Mouse (Mus musculus) limb, embryonic 13.5 days (tissue): Measurements from ENCODE around the gene Medag. TPM values are rescaled to one million over a fixed set of nuclear protein-coding genes. Genes with fewer than 3 reads are reported as not detected.

Experiments
- ATAC-seq: fragments of 200-750 bp; cut with Nextera tagmentation; 2 replicates; pipeline ENCODE4 v1.8.0; 2017; ENCODE audit warnings: low read depth, moderate number of reproducible peaks, moderate TSS enrichment; ENCODE audit not compliant: low FRiP score
- H3K27ac ChIP-seq: fragments of 300-500 bp; sonication (generic); 2 replicates; pipeline ENCODE4 v1.5.1; 2015; ENCODE audit warnings: inconsistent platforms, mild to moderate bottlenecking, moderate library complexity
- H3K27me3 ChIP-seq: fragments of 300-500 bp; sonication (generic); 2 replicates; pipeline ENCODE4 v1.6.1; 2015; ENCODE audit warnings: mild to moderate bottlenecking, inconsistent platforms
- H3K36me3 ChIP-seq: fragments of 300-500 bp; sonication (generic); 2 replicates; pipeline ENCODE4 v1.6.1; 2015; ENCODE audit warnings: inconsistent platforms, mild to moderate bottlenecking, moderate library complexity
- H3K4me1 ChIP-seq: fragments of 300-500 bp; sonication (generic); 2 replicates; pipeline ENCODE4 v1.6.1; 2015; ENCODE audit warnings: inconsistent platforms
- H3K4me2 ChIP-seq: fragments of 300-500 bp; sonication (generic); replicated peaks from 2 replicates; pipeline ENCODE4 v1.6.1; 2015; ENCODE audit warnings: inconsistent platforms, mild to moderate bottlenecking, moderate library complexity
- H3K4me3 ChIP-seq: fragments of 300-500 bp; sonication (generic); 2 replicates; pipeline ENCODE4 v1.5.1; 2015; ENCODE audit warnings: moderate library complexity, mild to moderate bottlenecking, inconsistent platforms
- H3K9ac ChIP-seq: fragments of 300-500 bp; sonication (generic); 2 replicates; pipeline ENCODE4 v1.6.1; 2015; ENCODE audit warnings: mild to moderate bottlenecking, inconsistent platforms
- H3K9me3 ChIP-seq: fragments of 300-500 bp; sonication (generic); 2 replicates; pipeline ENCODE4 v1.6.1; 2016; ENCODE audit warnings: inconsistent platforms
- WGBS: fragments of 180-500 bp; shearing (Covaris S2); methylation state at CpG from one replicate; pipeline ENCODE4 v1.1.7; 2015; 5-methylcytosine and 5-hydroxymethylcytosine counted together
- polyA plus RNA-seq: library from polyadenylated mRNA; unstranded; fragments of >200 nt; fragmentation: Nextera tagmentation; extraction: Ambion mirVana; gene quantifications from 2 replicates; pipeline ENCODE4 v1.2.1, GENCODE M21; 2015

Gene Medag
- polyA plus RNA-seq, 1 experiment from 2014 or later, result 1.5 TPM

DNA sequence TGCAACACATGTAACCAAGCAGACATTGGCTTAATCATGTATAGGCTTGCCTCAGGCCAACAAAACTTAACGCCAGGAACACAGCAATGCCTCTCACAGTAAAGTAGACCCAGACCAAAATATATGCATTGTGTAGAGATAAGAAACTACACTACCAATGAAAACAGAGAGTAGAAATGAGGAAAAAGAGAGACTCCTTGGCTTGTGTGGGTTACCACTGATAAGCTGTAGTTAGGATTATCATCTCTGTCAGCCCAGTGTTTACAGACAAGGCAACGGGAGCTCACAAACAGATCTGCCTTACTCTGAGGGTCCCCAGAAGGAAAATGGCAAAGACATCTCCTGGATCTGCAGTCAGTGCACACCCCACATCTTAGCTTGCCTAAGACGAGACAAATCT is 25.0 kb downstream of the Medag start:
- ATAC-seq, result no peak
- no peaks in the 10 kb centered on the region for H3K9me3 ChIP-seq
- H3K27ac ChIP-seq, result no peak overlapping the region
- 71% methylated on average over 3 of the region's 3 CpGs for WGBS
- no peaks in the 10 kb centered on the region for H3K27me3 ChIP-seq
- H3K36me3 ChIP-seq, result no peaks in the 10 kb centered on the region
- H3K9ac ChIP-seq, result no peak overlapping the region
- H3K4me2 ChIP-seq, result no peak overlapping the region
- H3K4me1 ChIP-seq, result peaks cover 29% of the 10 kb centered on the region
- no peak overlapping the region for H3K4me3 ChIP-seq

DNA sequence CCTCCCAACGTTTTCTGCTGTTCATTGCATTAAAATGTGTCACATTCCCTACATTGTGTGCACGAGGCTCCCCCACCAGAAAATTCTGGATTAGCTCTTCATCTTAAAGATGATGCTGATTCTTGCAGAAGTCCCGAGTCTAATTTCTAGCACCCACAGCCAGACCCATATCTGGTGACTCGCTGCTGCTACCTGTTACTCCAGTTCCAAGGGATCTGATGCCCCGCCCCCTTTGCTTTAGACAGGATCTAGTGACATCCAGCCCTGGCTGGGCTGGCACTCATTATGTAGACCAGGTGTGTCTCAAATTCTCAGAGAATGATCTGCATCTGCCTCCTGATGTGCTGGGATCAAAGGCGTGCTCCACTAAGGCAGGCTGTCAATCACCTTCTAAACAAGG is 25.6 kb downstream of the Medag start:
- Histone ChIP-seq H3K27me3 (no peaks in the 10 kb centered on the region), H3K4me1 (peaks cover 35% of the 10 kb centered on the region), H3K4me3 (no peak overlapping the region), H3K27ac (no peak overlapping the region), H3K36me3 (no peaks in the 10 kb centered on the region), H3K9me3 (no peaks in the 10 kb centered on the region), H3K9ac (no peak overlapping the region), H3K4me2 (no peak overlapping the region)
- 65% methylated on average over 6 of the region's 6 CpGs for WGBS
- no peak for ATAC-seq

DNA sequence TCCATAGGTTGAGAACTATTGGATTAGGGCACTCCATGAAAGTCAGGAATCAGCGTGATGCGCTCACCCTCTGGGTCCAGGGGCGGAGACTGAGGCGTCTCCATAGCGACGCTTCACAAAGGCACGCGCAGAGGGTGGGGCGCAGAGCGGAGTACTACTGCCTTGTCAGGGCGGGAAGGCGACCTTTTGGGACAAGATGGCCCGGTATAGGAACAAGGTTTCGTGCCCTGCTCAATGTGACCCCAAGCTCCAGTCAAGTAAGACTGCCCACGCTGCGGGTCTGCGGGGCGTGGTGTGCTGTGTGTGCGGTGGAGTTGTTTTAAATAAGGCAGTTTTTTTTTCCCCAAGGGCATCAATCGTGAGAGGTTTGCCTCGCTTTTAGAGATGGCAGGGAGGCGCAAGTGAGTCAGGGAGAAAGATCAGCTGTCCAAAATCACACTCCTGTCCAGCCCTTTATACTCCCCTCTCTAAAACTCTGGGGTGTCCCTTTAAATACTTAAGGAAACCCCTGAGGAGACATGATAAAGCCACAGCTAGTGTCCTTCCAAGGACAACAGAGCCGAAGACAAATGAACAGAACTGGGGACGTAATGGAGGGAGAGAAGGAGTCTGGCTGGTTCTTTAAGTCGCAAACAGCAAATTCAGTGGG is 28.1 kb downstream of the Medag start, which contains the start of gene Tex26:
Gene Tex26, plus strand, starts transcription at position 130 of the 649 bp plus-strand sequence.
- under 1% methylated on average over 25 of the region's 25 CpGs for WGBS
- peak; percentile 75 for ATAC-seq
- Histone ChIP-seq H3K9ac (peak within 1 kb of the TSS; percentile 62), H3K27me3 (no peaks in the 10 kb centered on the region), H3K4me2 (peak within 1 kb of the TSS; percentile 93), H3K4me1 (peaks cover 39% of the 10 kb centered on the region), H3K4me3 (peak within 1 kb of the TSS; percentile 51), H3K27ac (peak within 1 kb of the TSS; percentile 72), H3K9me3 (no peaks in the 10 kb centered on the region), H3K36me3 (no peaks in the 10 kb centered on the region)

DNA sequence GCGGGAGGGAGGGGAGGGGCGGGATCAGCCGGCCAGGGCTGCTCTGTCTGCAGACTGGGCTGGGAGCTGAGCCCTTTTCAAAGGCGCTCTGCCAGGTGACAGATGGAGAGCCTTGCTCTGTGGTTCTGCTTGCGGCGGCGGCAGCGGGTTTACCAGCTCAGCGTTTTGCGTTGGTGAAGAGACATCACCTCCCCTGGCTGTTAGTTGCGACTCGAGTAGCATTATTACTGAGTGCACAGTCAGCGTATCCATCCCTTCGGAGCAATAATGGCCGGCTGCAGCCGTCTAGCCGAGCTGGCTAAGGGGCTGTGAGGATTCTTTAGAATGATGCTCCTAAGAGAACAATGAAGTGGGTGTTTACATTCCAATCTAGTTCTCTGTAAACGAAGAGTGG is 28.6 kb downstream of the Medag start:
- peak; percentile 79 for ATAC-seq
- Histone ChIP-seq H3K4me2 (peak overlapping the region; percentile 93), H3K36me3 (no peaks in the 10 kb centered on the region), H3K27me3 (no peaks in the 10 kb centered on the region), H3K4me3 (peak overlapping the region; percentile 51), H3K9me3 (no peaks in the 10 kb centered on the region), H3K9ac (peak overlapping the region; percentile 62), H3K4me1 (peaks cover 43% of the 10 kb centered on the region), H3K27ac (peak overlapping the region; percentile 72)
- WGBS, result under 1% methylated on average over 17 of the region's 18 CpGs

DNA sequence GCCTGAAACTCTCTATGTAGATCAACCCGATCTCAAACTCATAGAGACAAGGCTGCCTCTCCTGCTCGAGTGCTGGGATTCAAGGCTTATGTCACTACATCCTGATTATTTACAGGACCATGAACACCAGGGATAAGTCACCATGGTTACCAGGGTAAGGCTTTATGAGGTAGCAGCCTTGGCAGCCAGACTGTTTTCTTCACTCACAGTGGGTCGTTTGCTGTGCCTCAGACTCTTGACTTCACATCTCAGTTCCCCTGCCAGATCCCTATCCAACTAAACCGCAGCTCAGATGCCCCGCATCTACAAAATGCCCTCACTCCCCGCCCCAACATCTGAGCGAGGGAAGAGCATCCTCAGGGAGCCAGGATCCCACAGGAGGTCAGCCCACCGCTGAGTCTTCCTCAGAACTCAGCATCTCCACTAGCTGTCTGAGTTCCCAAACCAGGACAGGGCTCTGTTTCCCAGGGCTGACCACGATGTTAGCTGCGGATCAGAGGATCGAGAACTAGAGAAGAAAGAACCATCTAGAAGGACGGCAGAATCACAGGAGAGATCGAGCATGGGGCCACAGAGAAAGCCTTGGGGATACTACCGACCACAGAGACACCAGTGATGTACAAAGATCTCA is 30.2 kb downstream of the Medag start:
- H3K9me3 ChIP-seq, result no peaks in the 10 kb centered on the region
- no peak overlapping the region for H3K9ac ChIP-seq
- ATAC-seq, result peak; percentile 20; the same call in 1 of the 2 replicates
- no peak overlapping the region for H3K27ac ChIP-seq
- no peak overlapping the region for H3K4me2 ChIP-seq
- WGBS, result 52% methylated on average over 14 of the region's 14 CpGs
- H3K4me1 ChIP-seq, result peaks cover 43% of the 10 kb centered on the region
- H3K4me3 ChIP-seq, result no peak overlapping the region
- H3K36me3 ChIP-seq, result no peaks in the 10 kb centered on the region
- no peaks in the 10 kb centered on the region for H3K27me3 ChIP-seq

DNA sequence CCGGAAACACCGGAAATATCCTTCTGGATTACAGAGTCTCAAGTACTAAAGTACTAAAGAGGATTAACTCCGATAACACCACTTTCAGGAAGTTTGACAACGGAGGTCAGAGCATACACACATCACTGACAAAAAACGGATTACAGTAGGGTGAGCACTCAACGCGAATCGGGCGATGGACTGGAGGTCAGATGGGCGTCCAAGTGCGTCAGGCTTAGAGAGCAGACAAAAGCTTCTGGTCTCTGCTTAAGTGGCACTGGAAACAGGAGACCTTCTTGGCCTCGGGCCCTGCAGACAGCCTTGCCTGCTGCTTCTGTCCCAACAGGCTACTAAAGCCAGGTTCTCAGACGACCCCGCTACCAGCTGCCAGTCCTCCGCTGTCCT is 30.7 kb downstream of the Medag start:
- no peak overlapping the region for H3K27ac ChIP-seq
- H3K4me1 ChIP-seq, result peaks cover 43% of the 10 kb centered on the region
- H3K9ac ChIP-seq, result no peak overlapping the region
- H3K36me3 ChIP-seq, result no peaks in the 10 kb centered on the region
- no peaks in the 10 kb centered on the region for H3K9me3 ChIP-seq
- H3K27me3 ChIP-seq, result no peaks in the 10 kb centered on the region
- no peak for ATAC-seq
- WGBS, result 77% methylated on average over 15 of the region's 15 CpGs
- no peak overlapping the region for H3K4me3 ChIP-seq
- no peak overlapping the region for H3K4me2 ChIP-seq

DNA sequence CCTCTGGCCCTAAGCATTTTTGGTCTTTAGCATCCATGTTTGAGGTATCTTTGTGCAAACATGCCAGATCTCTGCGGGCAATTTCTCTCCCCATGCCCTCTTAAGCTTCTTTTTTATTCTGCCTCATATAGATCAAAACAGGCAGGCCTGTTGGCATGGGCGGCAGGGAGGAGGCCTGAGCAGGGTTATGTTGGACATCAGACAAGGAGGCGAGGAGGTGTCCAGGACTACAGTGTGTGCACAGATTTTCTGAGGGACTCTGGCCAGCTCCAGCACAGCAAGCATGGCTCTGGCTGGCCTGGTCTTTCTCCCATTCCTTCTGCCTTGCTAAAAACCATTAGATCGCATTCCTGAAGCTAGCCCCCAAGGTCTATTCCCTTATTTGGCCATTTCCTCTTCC is 32.9 kb downstream of the Medag start:
- Histone ChIP-seq H3K4me2 (no peak overlapping the region), H3K4me3 (no peak overlapping the region), H3K9ac (0 out of 2 replicates have a peak overlapping the region, but pooled peaks have one; percentile 8), H3K27ac (no peak overlapping the region), H3K9me3 (no peaks in the 10 kb centered on the region), H3K27me3 (no peaks in the 10 kb centered on the region), H3K4me1 (peaks cover 39% of the 10 kb centered on the region), H3K36me3 (no peaks in the 10 kb centered on the region)
- no peak for ATAC-seq
- WGBS, result 68% methylated on average over 4 of the region's 4 CpGs

DNA sequence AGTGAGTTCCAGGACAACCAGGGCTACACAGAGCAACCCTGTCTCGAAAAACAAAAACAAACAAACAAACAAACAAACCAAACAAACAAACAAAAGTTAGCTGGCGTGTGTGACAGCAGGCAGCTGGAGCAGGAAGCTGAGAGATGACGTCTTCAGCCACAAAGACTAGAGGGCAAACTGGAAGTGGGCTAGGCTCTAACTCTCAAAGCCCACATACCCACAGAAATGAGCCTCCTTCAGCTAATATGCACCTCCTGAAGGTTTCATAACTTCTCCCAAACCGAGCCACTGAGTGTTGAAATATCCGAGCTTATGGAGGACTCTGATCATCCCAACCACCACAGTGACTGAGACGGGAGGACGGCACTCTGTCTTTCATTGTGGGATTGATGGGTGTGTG is 34.9 kb downstream of the Medag start:
- H3K27me3 ChIP-seq, result no peaks in the 10 kb centered on the region
- no peaks in the 10 kb centered on the region for H3K9me3 ChIP-seq
- 89% methylated on average over 7 of the region's 7 CpGs for WGBS
- H3K9ac ChIP-seq, result no peak overlapping the region
- no peaks in the 10 kb centered on the region for H3K36me3 ChIP-seq
- H3K4me1 ChIP-seq, result peaks cover 26% of the 10 kb centered on the region
- no peak overlapping the region for H3K4me2 ChIP-seq
- no peak overlapping the region for H3K4me3 ChIP-seq
- no peak for ATAC-seq
- H3K27ac ChIP-seq, result no peak overlapping the region

DNA sequence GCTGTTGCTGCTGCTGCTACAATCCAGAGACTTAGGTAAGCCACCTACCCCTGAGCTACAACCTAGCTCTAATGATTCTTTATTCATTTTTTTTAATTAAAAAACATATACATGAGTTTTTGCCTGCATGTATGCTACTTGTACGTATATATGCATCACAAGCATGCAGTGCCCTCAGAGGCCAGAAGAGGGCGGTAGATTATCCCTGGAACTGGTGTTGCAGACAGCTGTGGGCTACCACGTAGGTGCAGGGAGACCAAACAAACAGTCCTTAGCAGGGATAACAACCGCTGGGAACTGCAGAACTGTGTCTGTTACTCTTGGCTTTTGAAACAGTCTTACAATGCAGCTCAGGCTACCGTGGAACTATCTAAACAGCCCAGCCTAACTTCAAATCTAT is 36.2 kb downstream of the Medag start:
- Histone ChIP-seq H3K9me3 (no peaks in the 10 kb centered on the region), H3K9ac (no peak overlapping the region), H3K4me2 (no peak overlapping the region), H3K4me3 (no peak overlapping the region), H3K4me1 (peaks cover 14% of the 10 kb centered on the region; the same call in 1 of the 2 replicates), H3K27ac (no peak overlapping the region), H3K36me3 (no peaks in the 10 kb centered on the region), H3K27me3 (no peaks in the 10 kb centered on the region)
- WGBS, result 84% methylated on average over 5 of the region's 5 CpGs
- no peak for ATAC-seq

DNA sequence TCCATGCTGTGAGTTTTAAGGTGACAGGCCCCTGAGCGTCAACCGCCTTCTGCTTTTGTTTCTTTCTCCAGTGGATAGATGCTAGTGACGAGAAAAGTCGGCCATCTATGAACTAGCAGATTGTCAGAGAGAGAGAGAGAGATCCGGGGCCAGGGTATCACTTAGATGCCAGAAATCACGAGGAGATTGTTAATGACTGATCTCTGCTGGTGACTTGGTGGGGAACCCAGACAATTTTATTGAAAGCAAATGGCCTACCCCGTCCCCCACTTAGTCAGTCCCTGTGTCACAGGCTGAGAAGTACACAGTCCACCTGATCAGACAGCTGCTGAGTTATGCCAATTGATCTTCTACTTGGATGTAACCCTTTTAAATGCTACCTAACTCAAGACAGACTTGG is 37.9 kb downstream of the Medag start:
- H3K36me3 ChIP-seq, result no peaks in the 10 kb centered on the region
- ATAC-seq, result no peak
- H3K4me3 ChIP-seq, result no peak overlapping the region
- H3K9ac ChIP-seq, result no peak overlapping the region
- WGBS, result 56% methylated on average over 7 of the region's 7 CpGs
- H3K27ac ChIP-seq, result no peak overlapping the region
- no peaks in the 10 kb centered on the region for H3K27me3 ChIP-seq
- no peaks in the 10 kb centered on the region for H3K9me3 ChIP-seq
- peaks cover 7% of the 10 kb centered on the region; the same call in 1 of the 2 replicates for H3K4me1 ChIP-seq
- H3K4me2 ChIP-seq, result no peak overlapping the region

DNA sequence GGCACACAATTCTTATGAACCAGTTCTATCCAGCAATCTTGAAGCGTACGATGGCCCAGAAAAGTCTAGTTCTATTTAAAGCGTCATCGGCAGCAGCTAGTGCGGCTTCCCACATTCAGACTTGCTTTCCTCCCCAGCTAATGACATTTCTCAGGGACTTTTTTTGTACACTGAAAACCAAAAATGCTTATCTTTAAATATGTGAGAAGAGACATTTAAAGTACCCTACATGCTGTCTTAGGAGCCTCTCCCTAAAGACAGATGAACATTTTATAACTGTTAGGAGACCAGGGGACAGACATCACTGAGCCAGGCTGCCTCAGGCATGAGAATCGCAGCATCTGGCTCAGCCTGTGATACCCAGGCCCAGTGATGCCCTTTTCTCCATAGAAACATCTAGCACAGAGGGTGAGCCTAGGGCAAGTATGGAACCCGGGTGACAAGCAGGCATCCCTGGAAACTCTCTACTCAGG is 39.7 kb downstream of the Medag start:
- 91% methylated on average over 7 of the region's 7 CpGs for WGBS
- Histone ChIP-seq H3K36me3 (no peaks in the 10 kb centered on the region), H3K4me2 (no peak overlapping the region), H3K27ac (no peak overlapping the region), H3K9me3 (no peaks in the 10 kb centered on the region), H3K27me3 (no peaks in the 10 kb centered on the region), H3K4me3 (no peak overlapping the region), H3K9ac (no peak overlapping the region), H3K4me1 (no peaks in the 10 kb centered on the region)
- ATAC-seq, result no peak

DNA sequence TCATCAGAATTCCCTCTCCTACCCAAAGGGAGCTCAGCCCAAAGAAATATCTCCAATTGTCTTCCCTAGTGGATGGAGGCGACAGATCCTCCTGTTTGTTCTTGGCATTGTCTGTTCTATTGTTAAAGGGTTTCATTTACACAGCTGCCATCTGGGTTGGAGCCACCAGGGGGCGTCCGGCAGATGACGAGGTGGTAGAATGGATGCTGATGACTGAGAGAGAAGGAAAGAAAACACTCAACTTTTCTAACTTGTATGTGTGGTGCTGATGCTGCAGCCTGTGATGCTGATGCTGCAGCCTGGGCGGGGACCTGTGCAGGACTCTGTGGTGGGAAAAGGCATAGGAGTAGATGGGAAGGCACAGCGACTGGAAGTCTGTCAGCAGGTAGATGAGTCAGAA is 42.7 kb downstream of the Medag start:
- no peaks in the 10 kb centered on the region for H3K36me3 ChIP-seq
- ATAC-seq, result no peak
- no peaks in the 10 kb centered on the region for H3K4me1 ChIP-seq
- H3K27ac ChIP-seq, result no peak overlapping the region
- no peak overlapping the region for H3K9ac ChIP-seq
- H3K4me2 ChIP-seq, result no peak overlapping the region
- H3K27me3 ChIP-seq, result no peaks in the 10 kb centered on the region
- no peaks in the 10 kb centered on the region for H3K9me3 ChIP-seq
- WGBS, result 31% methylated on average over 6 of the region's 6 CpGs
- no peak overlapping the region for H3K4me3 ChIP-seq
